Mouse (Mus musculus) CH12.LX (cell line): ENCODE data around the gene Gm13178. TPM values are rescaled to one million over a fixed set of nuclear protein-coding genes. Genes with fewer than 3 reads are reported as not detected.

ENCODE experiments used
- DNase-seq: peaks from one replicate; pipeline ENCODE4 v3.0.0-alpha.2; 2013; ENCODE audit errors: extremely low read depth
- H3K27ac ChIP-seq: 2 replicates; pipeline ENCODE4 v1.5.1; 2012; ENCODE audit warnings: low read depth, mild to moderate bottlenecking, control low read depth, moderate library complexity; ENCODE audit not compliant: insufficient read depth
- H3K27me3 ChIP-seq: replicated peaks from 2 replicates; pipeline ENCODE3; 2012; ENCODE audit warnings: inconsistent platforms
- H3K36me3 ChIP-seq, 2 experiments: replicated peaks in 1 of 2; 2 replicates each; pipeline versions ENCODE3 to v1.6.1; 2012; ENCODE audit warnings: inconsistent platforms in 1 of 2, low read length in 1 of 2, mild to moderate bottlenecking in 1 of 2, mixed read lengths in 1 of 2, moderate library complexity in 1 of 2; ENCODE audit not compliant: control insufficient read depth in 1 of 2, insufficient read depth in 1 of 2
- H3K4me1 ChIP-seq, 2 experiments: 2 replicates each; pipeline ENCODE4 v1.6.1; 2012; ENCODE audit warnings: inconsistent platforms in 1 of 2, moderate library complexity in 1 of 2; ENCODE audit not compliant: insufficient read depth in 2 of 2, control insufficient read depth in 1 of 2
- H3K4me2 ChIP-seq: 2 replicates; pipeline ENCODE4 v1.6.1; 2012; ENCODE audit warnings: low read depth, mild to moderate bottlenecking, control low read depth; ENCODE audit not compliant: poor library complexity, insufficient read depth, severe bottlenecking
- H3K4me3 ChIP-seq, 3 experiments: fragments of 150-350 bp in 1 of 3; sonication (generic) in 1 of 3; replicated peaks in 1 of 3; 2 replicates each; pipeline versions ENCODE3 to v1.5.1; 2011 to 2012; ENCODE audit warnings: low read depth in 2 of 3, low read length in 2 of 3, mild to moderate bottlenecking in 2 of 3, moderate library complexity in 2 of 3, control low read depth in 1 of 3, improper control_type of control experiment in 1 of 3, inconsistent platforms in 1 of 3, mixed read lengths in 1 of 3; ENCODE audit not compliant: poor library complexity in 1 of 3
- H3K79me2 ChIP-seq: replicated peaks from 2 replicates; pipeline ENCODE4 v1.6.1; 2012; ENCODE audit warnings: mild to moderate bottlenecking, moderate library complexity; ENCODE audit not compliant: control insufficient read depth, poor library complexity, insufficient read depth, severe bottlenecking; ENCODE audit errors: extremely low read depth
- H3K9ac ChIP-seq: 2 replicates; pipeline ENCODE4 v1.6.1; 2012; ENCODE audit warnings: low read depth, mild to moderate bottlenecking, control low read depth, moderate library complexity; ENCODE audit not compliant: insufficient read depth
- H3K9me3 ChIP-seq: replicated peaks from 2 replicates; pipeline ENCODE3; 2012; ENCODE audit warnings: low read length, inconsistent platforms, mixed read lengths
- BHLHE40 ChIP-seq: IDR thresholded peaks from 2 replicates; pipeline ENCODE4 v1.6.1; 2011; ENCODE audit warnings: mild to moderate bottlenecking, low read depth, low read length, improper control_type of control experiment
- CHD1 ChIP-seq: IDR thresholded peaks from 2 replicates; pipeline ENCODE4 v1.6.1; 2012; ENCODE audit warnings: low read depth, low read length, improper control_type of control experiment, inconsistent platforms
- E2F4 ChIP-seq: IDR thresholded peaks from 2 replicates; pipeline ENCODE4 v1.6.1; 2011; ENCODE audit warnings: low read depth, low read length, improper control_type of control experiment; ENCODE audit not compliant: insufficient replicate concordance
- ETS1 ChIP-seq: conservative IDR thresholded peaks from 2 replicates; pipeline ENCODE4 v1.6.1; 2012; ENCODE audit warnings: low read depth, mild to moderate bottlenecking, inconsistent platforms, low read length, improper control_type of control experiment, moderate library complexity
- IRF4 ChIP-seq: IDR thresholded peaks from 2 replicates; pipeline ENCODE4 v1.6.1; 2014; ENCODE audit warnings: low read depth, mild to moderate bottlenecking, inconsistent platforms, low read length, improper control_type of control experiment
- JUN ChIP-seq: IDR thresholded peaks from 2 replicates; pipeline ENCODE4 v1.6.1; 2011; ENCODE audit warnings: low read depth, mild to moderate bottlenecking, low read length, improper control_type of control experiment, moderate library complexity; ENCODE audit not compliant: insufficient read depth
- JUND ChIP-seq: conservative IDR thresholded peaks from 2 replicates; pipeline ENCODE4 v1.6.1; 2011; ENCODE audit warnings: low read depth, low read length, improper control_type of control experiment
- MAFK ChIP-seq: IDR thresholded peaks from 2 replicates; pipeline ENCODE4 v1.6.1; 2011; ENCODE audit warnings: low read length, improper control_type of control experiment; ENCODE audit not compliant: insufficient replicate concordance
- MAZ ChIP-seq: IDR thresholded peaks from 2 replicates; pipeline ENCODE4 v1.6.1; 2012; ENCODE audit warnings: low read depth, mild to moderate bottlenecking, inconsistent platforms, low read length, improper control_type of control experiment, moderate library complexity
- NELFE ChIP-seq: IDR thresholded peaks from 2 replicates; pipeline ENCODE4 v1.6.1; 2011; ENCODE audit warnings: low read depth, low read length, improper control_type of control experiment
- NRF1 ChIP-seq: IDR thresholded peaks from 2 replicates; pipeline ENCODE4 v1.6.1; 2014; ENCODE audit warnings: low read depth, mild to moderate bottlenecking, inconsistent platforms, low read length, improper control_type of control experiment, moderate library complexity
- RAD21 ChIP-seq: IDR thresholded peaks from 2 replicates; pipeline ENCODE4 v1.6.1; 2011; ENCODE audit warnings: low read depth, mild to moderate bottlenecking, low read length, improper control_type of control experiment, moderate library complexity
- RCOR1 ChIP-seq: conservative IDR thresholded peaks from 2 replicates; pipeline ENCODE4 v1.6.1; 2012; ENCODE audit warnings: low read depth, mild to moderate bottlenecking, inconsistent platforms, low read length, improper control_type of control experiment
- SIN3A ChIP-seq: IDR thresholded peaks from 2 replicates; pipeline ENCODE4 v1.6.1; 2012; ENCODE audit warnings: low read length, improper control_type of control experiment, inconsistent platforms
- SMC3 ChIP-seq: IDR thresholded peaks from 2 replicates; pipeline ENCODE4 v1.6.1; 2011; ENCODE audit warnings: low read depth, low read length, improper control_type of control experiment
- TBP ChIP-seq: conservative IDR thresholded peaks from 2 replicates; pipeline ENCODE4 v1.6.1; 2011; ENCODE audit warnings: low read depth, low read length, improper control_type of control experiment
- TCF12 ChIP-seq: IDR thresholded peaks from 2 replicates; pipeline ENCODE4 v1.6.1; 2014; ENCODE audit warnings: low read depth, mild to moderate bottlenecking, inconsistent platforms, low read length, improper control_type of control experiment
- USF1 ChIP-seq: IDR thresholded peaks from 2 replicates; pipeline ENCODE4 v1.6.1; 2014; ENCODE audit warnings: low read depth, mild to moderate bottlenecking, inconsistent platforms, low read length, improper control_type of control experiment
- ZMIZ1 ChIP-seq: IDR thresholded peaks from 2 replicates; pipeline ENCODE4 v1.6.1; 2012; ENCODE audit warnings: low read depth, mild to moderate bottlenecking, inconsistent platforms, low read length, improper control_type of control experiment
- ZNF384 ChIP-seq: IDR thresholded peaks from 2 replicates; pipeline ENCODE4 v1.6.1; 2012; ENCODE audit warnings: low read depth, low read length, improper control_type of control experiment, inconsistent platforms
- dilution Hi-C: fragments of 300-500 bp; cut with MboI; formaldehyde crosslinking; loops from 2 replicates; pipeline ENCODE4 v1.14.3; 2020; ENCODE audit warnings: low sequenced_read_pairs; ENCODE audit not compliant: extremely low pct_unique_long_range_greater_than_20kb, extremely low pct_ligation_motif_present
- in situ Hi-C: fragments of 300-500 bp; cut with MboI; formaldehyde crosslinking; loops from 3 replicates; pipeline ENCODE4 v1.14.3; 2019; ENCODE audit warnings: low sequenced_read_pairs, low pct_ligation_motif_present, low pct_unique_long_range_greater_than_20kb, mixed read lengths
- polyA plus RNA-seq: library from polyadenylated mRNA; unstranded; fragments of >175 nt; gene quantifications from 2 replicates; pipeline ENCODE4 v1.2.1, GENCODE M21; 2012; ENCODE audit warnings: low read depth; ENCODE audit not compliant: insufficient read length
- total RNA-seq, 2 experiments: library from RNA; depleted of rRNA; stranded (reverse); fragments of 300-350 nt in 1 of 2; fragments of >200 nt in 1 of 2; gene quantifications; 2 replicates each; pipeline ENCODE4 v1.2.3; 2012 to 2014

Gene Gm13178
- total and polyA plus RNA-seq, 3 experiments: not detected

DNA sequence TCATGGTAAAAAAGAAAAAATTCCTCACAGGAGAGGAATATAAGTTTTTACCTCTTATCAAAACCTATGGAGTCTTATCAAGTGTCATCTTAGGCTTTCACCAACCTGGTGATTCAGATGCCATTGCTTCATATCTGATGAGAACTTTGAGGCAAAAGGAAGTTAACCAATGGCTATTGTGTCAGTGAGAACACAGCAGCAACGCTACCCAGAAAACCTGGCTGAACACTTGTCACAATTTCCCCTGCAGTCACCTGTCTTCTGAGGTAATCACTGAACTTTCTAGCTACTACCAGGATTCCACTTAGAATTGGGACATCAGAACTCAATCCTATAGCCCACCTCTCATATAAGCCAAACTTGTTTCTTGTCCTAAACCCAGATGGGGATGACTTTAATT lies 1.5 kb downstream of the Gm13178 start:
- Histone ChIP-seq H3K4me2 (no peak overlapping the region), H3K9me3 (no peaks in the 10 kb centered on the region), H3K36me3 (no peaks in the 10 kb centered on the region), H3K4me1 (no peaks in the 10 kb centered on the region), H3K27ac (no peak overlapping the region), H3K79me2 (no peaks in the 10 kb centered on the region), H3K4me3 (no peak overlapping the region), H3K9ac (no peak overlapping the region), H3K27me3 (peaks cover 28% of the 10 kb centered on the region)
- TF ChIP-seq JUND (no peak), SMC3 (no peak), ZNF384 (no peak), MAZ (no peak), TBP (no peak), NELFE (no peak), USF1 (no peak), IRF4 (no peak), CHD1 (no peak), MAFK (no peak), TCF12 (no peak), NRF1 (no peak), SIN3A (no peak), ETS1 (no peak), JUN (no peak), ZMIZ1 (no peak), E2F4 (no peak), RCOR1 (no peak), RAD21 (no peak)
- DNase-seq: no peak
- in situ Hi-C loops (no loop called here), dilution Hi-C loops (no loop called here)

DNA sequence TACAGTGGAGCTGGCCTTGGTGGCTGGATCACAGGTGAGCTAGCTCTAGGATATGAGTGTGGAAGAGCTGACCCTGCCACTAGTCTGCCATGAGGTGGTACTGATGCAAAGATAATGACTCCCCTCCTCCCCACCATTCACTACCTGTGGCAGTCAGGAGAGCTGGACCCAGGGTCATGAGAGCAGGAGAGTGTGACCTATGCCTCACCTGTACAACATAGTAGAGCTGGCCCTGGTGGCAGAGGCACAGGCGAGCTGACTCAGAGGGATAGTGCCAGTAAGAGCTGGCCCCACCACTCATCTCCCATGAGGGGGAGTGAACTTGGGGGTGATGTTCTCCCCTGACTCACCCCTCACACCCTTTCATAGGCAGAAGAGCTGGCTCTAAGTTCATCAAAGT lies 2.9 kb downstream of the Gm13178 start:
- DNase-seq: no peak
- Histone ChIP-seq H3K9ac (no peak overlapping the region), H3K27me3 (peaks cover 29% of the 10 kb centered on the region), H3K4me1 (no peaks in the 10 kb centered on the region), H3K36me3 (no peaks in the 10 kb centered on the region), H3K4me2 (no peak overlapping the region), H3K79me2 (no peaks in the 10 kb centered on the region), H3K27ac (no peak overlapping the region), H3K9me3 (no peaks in the 10 kb centered on the region), H3K4me3 (no peak overlapping the region)
- in situ Hi-C loops (no loop called here), dilution Hi-C loops (no loop called here)
- TF ChIP-seq BHLHE40 (no peak), ETS1 (no peak)
